Mouse (Mus musculus) NIH3T3 (cell line): ENCODE measurements around the gene Rassf3.

Experiments used
- DNase-seq: peaks from one replicate; pipeline ENCODE4 v3.0.0-alpha.2; 2012; ENCODE audit warnings: low read depth

The Rassf3 gene

GRCm38 (mm10) chr10:121403104-121403503, 73.0 kb downstream of the Rassf3 start:
- no peak for DNase-seq

GRCm38 (mm10) chr10:121401005-121401404, 75.1 kb downstream of the Rassf3 start:
- no peak for DNase-seq

DNA sequence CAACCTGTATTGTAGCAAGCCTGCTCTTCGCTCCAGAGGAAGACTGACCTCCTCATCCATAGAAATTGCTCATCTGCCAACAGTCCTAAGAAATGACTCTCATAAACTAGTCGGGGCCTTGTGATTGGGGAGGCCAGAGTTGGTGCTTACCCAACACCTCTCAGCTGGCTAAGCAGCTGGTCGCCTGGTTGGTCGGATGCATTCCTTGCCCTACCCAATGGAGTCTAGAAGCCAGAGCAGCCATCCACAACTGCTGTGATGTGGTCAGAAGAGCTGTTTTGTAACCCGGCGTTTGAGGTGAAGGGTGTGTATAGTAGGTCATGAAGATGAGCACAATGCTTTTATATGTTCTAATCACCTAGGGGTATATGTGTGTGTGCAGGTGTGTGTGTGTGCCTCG, 77.5 kb downstream of the Rassf3 start:
- peak; percentile 13 for DNase-seq

GRCm38 (mm10) chr10:121395542-121396176, 80.5 kb downstream of the Rassf3 start:
- DNase-seq: peak; percentile 41

DNA sequence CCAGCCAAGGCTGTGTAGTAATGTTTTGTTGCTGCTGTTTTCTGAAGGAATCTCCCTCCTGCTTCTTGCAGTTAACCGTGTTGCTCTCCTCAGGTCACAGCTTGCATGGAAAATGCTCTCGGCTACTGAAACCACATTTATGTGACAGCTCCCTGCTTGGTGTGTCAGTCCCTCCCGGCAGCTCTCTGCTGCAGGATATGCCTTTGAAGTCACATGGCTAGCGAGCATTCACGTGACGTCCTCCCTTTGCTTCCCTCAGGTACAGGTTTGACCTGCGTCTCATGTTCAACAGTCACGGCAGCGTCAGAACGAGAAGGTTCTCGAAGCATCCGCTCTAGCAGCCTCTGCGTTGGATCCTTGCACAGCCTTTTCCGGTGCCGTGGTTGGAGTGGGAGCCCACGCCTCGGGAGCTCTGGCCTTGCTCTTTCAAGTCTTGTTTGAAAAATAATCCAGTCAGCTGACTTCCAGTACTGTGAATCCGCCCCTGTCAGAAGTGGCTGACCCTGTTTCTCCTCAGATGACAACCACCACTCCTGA, 81.3 kb downstream of the Rassf3 start:
- no peak for DNase-seq

- no peak for DNase-seq
Measured at GRCm38 (mm10) chr10:121394270-121394669, 81.9 kb downstream of the Rassf3 start.

GRCm38 (mm10) chr10:121391901-121392300, 84.2 kb downstream of the Rassf3 start:
- no peak for DNase-seq

DNA sequence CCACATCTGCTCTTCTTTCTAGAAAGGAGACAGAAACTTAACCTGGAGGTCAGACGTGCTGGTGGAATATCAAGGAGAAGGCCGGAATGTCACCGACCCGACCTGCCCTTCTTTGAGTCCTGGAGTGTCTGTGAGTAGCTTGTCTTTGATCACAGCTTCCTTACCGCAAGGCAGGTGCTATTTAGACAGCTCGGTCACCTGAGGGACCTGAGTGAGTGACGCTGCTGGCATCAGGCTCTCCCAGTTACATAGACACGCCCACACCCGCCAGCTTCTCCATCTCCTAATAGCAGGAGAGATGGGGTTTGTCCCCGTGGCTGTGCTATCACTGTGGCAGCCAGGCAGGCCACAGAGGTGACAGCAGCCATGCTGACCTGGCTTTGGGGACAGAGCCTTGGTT, 85.5 kb downstream of the Rassf3 start:
- DNase-seq: no peak

- DNase-seq: no peak
Measured at GRCm38 (mm10) chr10:121386347-121386746, 89.8 kb downstream of the Rassf3 start.

DNA sequence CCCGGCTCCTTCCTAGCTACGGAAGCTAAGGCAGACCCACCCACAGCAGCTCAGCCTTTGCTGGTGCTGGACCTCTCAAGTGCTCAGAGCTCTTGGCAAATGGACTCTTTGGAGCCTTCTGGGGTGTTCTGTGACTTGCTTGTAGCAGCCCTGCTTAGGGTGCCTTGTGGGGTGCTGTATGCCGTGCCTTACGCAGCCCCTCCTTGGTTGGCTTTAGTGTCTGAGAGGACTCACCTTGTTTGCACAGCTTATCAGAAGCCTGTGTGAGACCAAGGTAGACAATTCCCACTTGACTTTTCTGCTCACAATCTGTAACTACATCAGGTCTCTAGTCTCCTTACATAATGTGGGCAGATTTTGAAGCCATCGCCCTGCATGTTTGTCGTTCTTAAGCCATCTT, 90.5 kb downstream of the Rassf3 start:
- no peak for DNase-seq

DNA sequence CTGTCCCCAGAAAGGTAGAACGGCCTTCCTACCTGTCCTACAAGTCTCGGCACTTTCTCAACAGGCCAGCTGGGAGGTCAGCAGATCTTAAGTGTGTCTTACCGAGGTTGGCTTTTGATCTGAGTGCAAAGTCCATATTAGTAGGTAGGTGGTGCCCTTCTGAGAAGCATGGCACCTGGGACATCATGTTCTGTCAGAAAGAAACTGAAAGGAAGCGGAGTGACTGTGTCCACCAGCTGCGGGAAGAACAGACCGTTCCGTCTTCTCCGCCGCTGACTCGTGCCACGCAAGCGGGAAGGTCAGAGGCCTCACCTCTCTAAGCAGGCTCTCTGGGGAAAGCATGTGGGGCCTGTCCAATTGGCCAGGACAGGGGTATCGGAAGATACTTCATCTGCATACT, 91.4 kb downstream of the Rassf3 start:
- DNase-seq: no peak

GRCm38 (mm10) chr10:121381280-121381679, 94.9 kb downstream of the Rassf3 start:
- DNase-seq: no peak

DNA sequence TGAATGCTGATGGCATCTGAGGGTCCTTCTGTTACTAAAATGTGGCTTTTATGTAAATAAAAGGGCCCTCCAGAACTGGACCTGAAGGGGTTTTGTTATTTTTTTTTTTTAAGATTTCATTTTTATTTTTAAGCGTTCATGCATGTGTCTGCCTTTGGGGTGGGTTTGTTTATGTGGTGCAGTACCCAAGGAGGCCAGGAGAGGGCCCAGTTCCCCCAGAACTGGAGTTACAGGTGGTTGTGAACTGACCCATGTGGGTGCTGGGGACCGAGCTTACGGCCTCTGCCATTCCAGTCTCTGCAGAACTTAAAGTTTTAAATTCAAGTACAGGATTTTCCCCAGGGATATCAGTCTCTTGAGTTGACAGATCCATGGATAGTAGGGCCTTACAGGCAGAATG, 96.8 kb downstream of the Rassf3 start:
- peak; percentile 23 for DNase-seq

DNA sequence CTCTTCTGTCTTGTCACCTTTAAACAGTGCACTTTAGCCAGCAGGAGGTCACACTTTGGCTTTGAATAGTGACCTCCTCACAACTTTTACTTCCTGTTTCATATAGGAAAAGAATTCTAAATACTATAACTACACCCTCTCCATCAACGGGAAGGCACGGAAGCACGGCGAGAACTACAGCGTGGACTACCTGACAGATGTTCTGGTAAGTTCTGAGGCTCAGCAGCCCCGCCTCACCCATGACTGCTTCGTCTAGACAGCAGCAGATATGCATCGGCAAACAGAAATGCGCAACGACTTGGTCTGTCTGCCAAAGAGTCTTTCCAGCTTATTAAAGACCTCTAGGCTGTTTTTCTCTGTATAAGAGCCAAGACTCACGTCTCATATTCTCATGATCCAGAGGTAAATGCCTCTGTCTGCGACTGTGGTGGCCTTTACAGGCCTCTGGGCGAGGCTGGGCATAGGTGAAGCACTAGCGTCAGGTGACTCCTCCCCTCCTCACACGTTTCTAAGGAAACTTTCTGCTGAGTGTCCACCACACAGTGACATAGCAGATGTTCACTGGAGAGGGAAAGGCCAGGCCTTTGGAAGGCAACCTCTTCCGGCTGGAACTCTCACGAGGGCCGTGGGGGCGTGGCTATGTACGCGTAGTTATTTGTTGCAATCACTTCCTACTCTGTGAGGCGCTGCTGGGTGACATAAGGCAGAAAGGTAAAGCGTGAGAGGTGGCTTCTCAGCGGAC, 99.4 kb downstream of the Rassf3 start:
- DNase-seq: no peak

DNA sequence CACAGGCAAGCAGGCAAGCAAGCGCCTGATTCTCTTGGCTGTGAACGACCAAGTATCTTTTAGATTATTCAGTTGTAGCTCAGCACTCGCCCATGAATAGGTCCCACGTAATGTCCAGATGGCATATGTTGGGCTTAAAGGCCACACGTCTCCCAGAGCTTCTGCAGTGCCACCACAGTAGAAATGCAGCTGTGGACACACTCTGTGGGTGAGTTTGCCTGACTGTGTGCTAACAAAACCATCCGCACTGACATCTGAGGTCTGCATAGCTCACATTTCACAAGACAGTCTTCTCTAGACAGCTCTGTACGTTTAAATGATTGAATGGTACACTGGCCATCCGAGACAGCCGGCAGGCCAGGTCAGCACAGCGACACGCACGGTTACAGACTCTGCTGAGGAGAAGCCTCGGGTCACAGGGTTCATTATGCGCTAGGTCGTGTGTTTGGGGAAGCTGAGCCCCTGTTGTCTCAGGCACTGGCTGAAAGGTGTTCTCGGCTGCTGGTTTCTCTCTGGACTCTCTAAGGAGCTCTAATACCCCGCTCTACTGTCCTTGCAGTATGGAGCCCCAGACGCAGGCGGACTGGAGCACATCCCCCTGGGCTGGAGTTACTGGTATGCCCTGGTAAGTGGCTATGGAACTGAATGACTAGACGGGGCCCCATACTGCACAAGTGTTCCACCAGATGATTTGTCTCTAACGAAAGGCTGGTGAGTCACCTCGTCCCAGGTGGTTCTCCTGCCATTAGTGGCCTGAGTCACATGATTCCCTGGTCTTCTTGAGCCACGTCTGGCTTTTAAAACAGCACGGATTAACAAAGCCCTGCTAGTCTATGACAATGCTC, 100.3 kb downstream of the Rassf3 start:
- no peak for DNase-seq

DNA sequence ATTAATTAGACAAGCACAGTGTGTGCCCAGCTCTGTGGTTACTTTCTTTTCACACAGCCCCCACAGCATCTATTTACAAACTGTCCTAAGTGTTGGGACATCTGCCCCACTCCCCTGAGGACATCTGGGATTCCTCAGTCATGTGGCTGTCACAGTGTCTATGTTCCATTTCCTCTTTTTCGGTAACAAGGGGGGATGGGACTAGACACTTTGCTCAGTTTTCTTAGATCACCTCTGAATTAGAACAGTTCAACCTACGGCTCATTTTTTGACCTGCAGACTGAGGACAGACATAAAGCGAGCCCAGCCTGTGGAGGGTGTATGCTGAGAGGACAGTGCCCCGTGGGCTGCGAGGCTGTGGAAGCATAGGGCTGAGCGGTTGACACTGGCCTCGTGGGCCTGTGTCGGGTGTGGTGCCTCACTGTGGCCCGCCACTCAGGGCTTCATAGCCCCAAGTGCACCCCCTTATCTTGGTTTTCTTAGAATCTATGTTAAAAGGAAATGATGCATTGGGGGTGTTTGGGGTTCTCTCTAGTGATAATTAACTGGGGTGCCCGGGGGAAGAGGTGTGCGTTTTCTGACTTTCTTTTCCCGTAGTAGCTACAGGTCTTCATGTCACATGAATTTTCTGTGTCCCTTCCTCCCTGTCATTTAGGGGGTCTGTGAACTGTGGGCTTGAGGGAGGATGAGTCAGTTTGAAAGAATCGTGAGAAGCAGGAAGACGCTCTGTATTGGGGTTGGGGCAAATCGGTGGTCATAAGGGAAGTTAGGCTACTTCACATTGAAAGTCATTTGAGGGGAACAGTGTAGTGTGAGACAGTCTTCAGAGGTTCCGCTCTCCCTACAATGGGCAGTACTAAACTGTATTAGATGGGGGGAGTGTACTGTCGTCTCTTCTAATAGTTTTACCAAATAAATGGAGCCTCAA, 101.2 kb downstream of the Rassf3 start:
- DNase-seq: no peak

DNA sequence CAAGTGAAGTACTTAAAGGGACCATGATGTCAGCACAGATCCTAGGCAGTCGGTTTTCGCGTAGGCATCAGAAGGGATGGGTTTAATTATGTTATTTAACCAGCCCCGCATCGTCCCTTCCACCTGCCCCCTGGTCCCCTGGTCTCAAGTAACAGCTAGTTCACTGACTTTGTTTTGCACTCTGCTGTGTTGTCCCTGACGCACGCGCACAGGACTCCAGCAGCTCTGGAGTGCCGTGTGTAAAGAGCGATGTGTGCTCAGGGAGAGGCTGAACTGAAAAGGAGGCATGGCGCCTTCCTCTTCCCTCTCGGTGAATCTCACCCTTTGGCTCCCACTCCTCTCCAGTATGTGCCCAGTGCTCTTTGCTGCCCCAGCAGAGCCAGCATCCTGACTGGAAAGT, 102.1 kb downstream of the Rassf3 start:
- DNase-seq: no peak

DNA sequence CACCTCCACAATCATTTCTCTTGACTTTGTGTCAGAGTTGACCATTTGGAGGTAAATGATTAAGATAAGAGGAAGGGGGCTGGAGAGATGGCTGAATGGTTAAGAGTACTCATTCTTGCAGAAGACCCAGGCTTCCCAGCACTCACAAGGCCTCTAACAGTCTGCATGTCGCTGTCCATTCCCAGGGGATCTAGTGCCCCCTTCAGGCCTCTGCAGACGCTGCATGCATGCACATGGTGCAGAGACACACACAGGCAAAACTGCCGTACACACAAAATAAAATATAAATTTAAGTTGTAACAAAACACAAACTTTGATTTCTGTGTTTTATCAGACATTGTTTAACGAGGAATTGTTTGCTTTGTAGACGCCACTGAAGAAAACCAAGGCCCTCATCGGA, 105.4 kb downstream of the Rassf3 start:
- DNase-seq: peak; percentile 25

DNA sequence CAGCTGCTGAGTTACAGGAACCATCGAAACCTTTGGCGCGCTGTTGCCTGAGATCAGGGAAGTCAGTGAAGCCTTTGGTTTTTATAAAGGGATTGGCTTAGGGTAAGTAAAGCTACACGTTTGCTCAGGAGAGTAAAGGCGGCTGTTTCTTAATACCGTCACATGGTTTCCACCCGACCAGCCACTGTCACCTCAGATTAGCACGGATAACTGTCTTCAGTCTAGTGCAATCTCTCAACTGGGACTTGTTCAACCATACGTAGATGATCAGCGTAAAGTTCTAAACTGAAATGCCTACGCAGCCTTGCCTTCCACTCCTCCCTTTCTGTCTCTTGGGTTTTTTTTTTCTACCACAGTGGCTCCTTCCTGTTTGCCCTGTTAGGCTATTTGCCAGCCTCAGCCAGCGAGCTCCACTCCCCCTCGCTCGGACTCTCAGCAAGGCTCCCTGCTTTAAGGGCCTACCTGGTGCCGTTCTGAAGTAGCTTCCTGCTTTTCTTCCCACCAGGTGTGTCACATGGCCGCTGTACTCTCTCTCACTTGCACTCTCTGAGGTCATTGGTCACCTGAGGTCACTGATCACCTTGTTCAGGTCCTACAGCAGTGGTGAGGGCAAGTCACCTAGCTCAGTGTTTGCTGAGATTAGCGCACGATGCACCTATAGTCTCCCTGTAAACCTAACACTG, 107.2 kb downstream of the Rassf3 start:
- no peak for DNase-seq

- no peak for DNase-seq
Measured at GRCm38 (mm10) chr10:121367780-121368179, 108.4 kb downstream of the Rassf3 start.

DNA sequence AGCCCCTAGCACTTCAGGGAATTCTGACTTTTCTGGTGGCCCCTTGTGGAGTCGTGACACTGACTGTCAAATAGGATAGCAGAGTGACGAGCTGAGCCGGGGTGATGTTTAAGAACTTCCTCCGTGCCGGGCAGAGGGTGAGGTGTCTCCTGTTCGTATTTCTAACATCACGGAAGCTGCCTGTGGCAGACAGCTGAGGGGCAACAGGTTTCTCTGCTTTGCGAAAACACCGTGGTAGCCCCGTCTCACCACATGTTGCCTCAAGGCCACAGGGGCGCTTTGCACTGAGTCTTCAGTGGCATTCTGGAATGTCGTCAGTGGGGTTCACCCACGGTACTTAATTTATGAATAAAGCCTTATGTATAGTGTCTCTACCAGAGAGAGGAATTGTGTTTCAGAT, 108.9 kb downstream of the Rassf3 start:
- DNase-seq: no peak
